Mouse (Mus musculus): ENCODE measurements around the gene Plekhg4.

Gene Plekhg4

GRCm38 (mm10) chr8:105349096-105349771 lies 23.8 kb upstream of the Plekhg4 start:
- peak; percentile 80 to 82 for DNase-seq

- DNase-seq, result peak; percentile 41 to 49
Measured at GRCm38 (mm10) chr8:105350186-105350585, 22.9 kb upstream of the Plekhg4 start.

- DNase-seq, result peak; percentile 81 to 83
Measured at GRCm38 (mm10) chr8:105353583-105354135, 19.4 kb upstream of the Plekhg4 start.

GRCm38 (mm10) chr8:105354549-105354948 lies 18.5 kb upstream of the Plekhg4 start:
- no peak for DNase-seq

GRCm38 (mm10) chr8:105355179-105356024 lies 17.7 kb upstream of the Plekhg4 start:
- DNase-seq, result no peak

- DNase-seq, result no peak
Measured at GRCm38 (mm10) chr8:105356681-105357080, 16.4 kb upstream of the Plekhg4 start.

- DNase-seq, result no peak
Measured at GRCm38 (mm10) chr8:105359208-105359607, 13.9 kb upstream of the Plekhg4 start.

GRCm38 (mm10) chr8:105359646-105360045 lies 13.4 kb upstream of the Plekhg4 start:
- DNase-seq, result peak; percentile 69 to 70

GRCm38 (mm10) chr8:105361751-105362702 lies 11.0 kb upstream of the Plekhg4 start:
- DNase-seq, result peak; percentile 49 to 56

- DNase-seq, result peak; percentile 54 to 66
Measured at GRCm38 (mm10) chr8:105367107-105367506, 6.0 kb upstream of the Plekhg4 start.

- peak; percentile 56 to 64 for DNase-seq
Measured at GRCm38 (mm10) chr8:105372473-105372872, 601 bp upstream of the Plekhg4 start.

GRCm38 (mm10) chr8:105374513-105374966 lies 1.5 kb downstream of the Plekhg4 start:
- peak; percentile 61 to 65 for DNase-seq

GRCm38 (mm10) chr8:105378673-105379072 lies 5.6 kb downstream of the Plekhg4 start:
- DNase-seq, result peak; percentile 88 to 93

- DNase-seq, result peak in 1 of 2 experiments; percentile 32
Measured at GRCm38 (mm10) chr8:105380308-105380707, 7.2 kb downstream of the Plekhg4 start.

- no peak for DNase-seq
Measured at GRCm38 (mm10) chr8:105384070-105384469, 11.0 kb downstream of the Plekhg4 start.

- DNase-seq, result peak in 1 of 2 experiments; percentile 41
Measured at GRCm38 (mm10) chr8:105387151-105387550, 14.1 kb downstream of the Plekhg4 start.

GRCm38 (mm10) chr8:105389096-105389495 lies 16.0 kb downstream of the Plekhg4 start:
- DNase-seq, result no peak

- no peak for DNase-seq
Measured at GRCm38 (mm10) chr8:105393089-105393787, 20.2 kb downstream of the Plekhg4 start.

GRCm38 (mm10) chr8:105393915-105394314 lies 20.8 kb downstream of the Plekhg4 start:
- no peak for DNase-seq

- DNase-seq, result peak; percentile 63 to 69
Measured at GRCm38 (mm10) chr8:105397747-105398146, 24.7 kb downstream of the Plekhg4 start.

- DNase-seq, result no peak
Measured at GRCm38 (mm10) chr8:105400016-105400415, 26.9 kb downstream of the Plekhg4 start.

GRCm38 (mm10) chr8:105403467-105403866 lies 30.4 kb downstream of the Plekhg4 start:
- no peak for DNase-seq
